Mouse (Mus musculus) liver, adult (tissue): ENCODE measurements around the gene Dnajc13.
A peak's percentile ranks its signal among the peaks of the same experiment; 100 is the strongest.

Experiments used
- GATA4 ChIP-seq: IDR thresholded peaks from 2 replicates; pipeline ENCODE4 v1.6.1; 2014; ENCODE audit warnings: mild to moderate bottlenecking, low read length; ENCODE audit not compliant: insufficient replicate concordance

The Dnajc13 gene

GRCm38 (mm10) chr9:104126833-104127232, 135.9 kb downstream of the Dnajc13 start, which contains the start of gene Ackr4:
TSS of gene Ackr4 (minus strand) at chr9:104126933.
- no peak for TF ChIP-seq GATA4

GRCm38 (mm10) chr9:104123622-104124021, 139.1 kb downstream of the Dnajc13 start:
- no peak for TF ChIP-seq GATA4

- TF ChIP-seq GATA4: no peak
Measured at GRCm38 (mm10) chr9:104123101-104123500, 139.6 kb downstream of the Dnajc13 start.

GRCm38 (mm10) chr9:104109151-104109550, 153.6 kb downstream of the Dnajc13 start:
- TF ChIP-seq GATA4: no peak

- TF ChIP-seq GATA4: no peak
Measured at GRCm38 (mm10) chr9:104108571-104109143, 154.1 kb downstream of the Dnajc13 start.

- TF ChIP-seq GATA4: peak; percentile 23; the same call in 1 of the 2 replicates
Measured at GRCm38 (mm10) chr9:104107482-104107881, 155.2 kb downstream of the Dnajc13 start.

- no peak for TF ChIP-seq GATA4
Measured at GRCm38 (mm10) chr9:104106930-104107329, 155.8 kb downstream of the Dnajc13 start.

- no peak for TF ChIP-seq GATA4
Measured at GRCm38 (mm10) chr9:104104986-104105385, 157.7 kb downstream of the Dnajc13 start.

- TF ChIP-seq GATA4: no peak
Measured at GRCm38 (mm10) chr9:104102901-104103300, 159.8 kb downstream of the Dnajc13 start.

- TF ChIP-seq GATA4: no peak
Measured at GRCm38 (mm10) chr9:104102301-104102700, 160.4 kb downstream of the Dnajc13 start.

GRCm38 (mm10) chr9:104101458-104101857, 161.3 kb downstream of the Dnajc13 start:
- no peak for TF ChIP-seq GATA4
